In genomic region chr11:117971646-117972242, GRCm38 (mm10) we compare ENCODE assay signal across 28 mouse cellular contexts. TPM values are rescaled to one million over a fixed set of nuclear protein-coding genes. Genes with fewer than 3 reads are reported as not detected.
A peak's percentile ranks its signal among the peaks of the same experiment; 100 is the strongest.
DNase-seq lines count a peak whose midpoint lies in the region; ATAC-seq and TF ChIP-seq lines count a peak whose summit lies in the region.
"Had no signal": no experiment of that assay in that cellular context is flagged by ENCODE, and none has a peak within 500 bp of the region (broad histone marks: within the 10 kb centered on the region; RNA-seq: fewer than 3 reads in every experiment).

No protein-coding gene starts in this region.

- H3K4me3 ChIP-seq in midbrain, embryonic 10.5 days = no peak overlapping the region
- no peak overlapping the region for H3K4me3 ChIP-seq in midbrain, embryonic 13.5 days (replicated peaks)
- peak overlapping the region; percentile 45 for H3K4me3 ChIP-seq in E14TG2a.4 (replicated peaks; ENCODE audit: low read length)
- H3K4me3 ChIP-seq: heart, embryonic 10.5 days; heart, embryonic 15.5 days; midbrain, embryonic 12.5 days; neural tube, embryonic 13.5 days had no signal

- 48% methylated on average over 2 of the region's 2 CpGs for WGBS in midbrain, embryonic 10.5 days
- whole genome bisulfite sequencing in midbrain, embryonic 13.5 days = 91% methylated on average over 1 of the region's 2 CpGs

- no peak for TF ChIP-seq CTCF in E14TG2a.4 (conservative IDR thresholded peaks at IDR 0.05; ENCODE audit: low read length)

- H3K27me3 ChIP-seq in midbrain, embryonic 10.5 days (ENCODE audit: low read depth, poor library complexity, severe bottlenecking) = peaks cover 72% of the 10 kb centered on the region
- peaks cover 27% of the 10 kb centered on the region for H3K27me3 ChIP-seq in midbrain, embryonic 13.5 days
- peaks cover 2% of the 10 kb centered on the region; the same call in 1 of the 2 replicates for H3K27me3 ChIP-seq in E14TG2a.4 (ENCODE audit: insufficient read depth, low read length)
- H3K27me3 ChIP-seq in splenic B cell, adult 2 months (ENCODE audit: control insufficient read depth, insufficient read depth, low read length, poor library complexity, severe bottlenecking) = no peaks in the 10 kb centered on the region

- no peaks in the 10 kb centered on the region for H3K9me3 ChIP-seq in midbrain, embryonic 10.5 days (replicated peaks)
- no peaks in the 10 kb centered on the region for H3K9me3 ChIP-seq in midbrain, embryonic 13.5 days
- H3K9me3 ChIP-seq in E14TG2a.4 (ENCODE audit: low read length) = no peaks in the 10 kb centered on the region
- H3K9me3 ChIP-seq: heart, embryonic 10.5 days; heart, embryonic 15.5 days; midbrain, embryonic 12.5 days; neural tube, embryonic 13.5 days had no signal

- H3K36me3 ChIP-seq in midbrain, embryonic 10.5 days = peaks cover 11% of the 10 kb centered on the region
- H3K36me3 ChIP-seq in midbrain, embryonic 13.5 days = no peaks in the 10 kb centered on the region
- peaks cover 18% of the 10 kb centered on the region for H3K36me3 ChIP-seq in E14TG2a.4 (ENCODE audit: insufficient read depth, low read length)
- H3K36me3 ChIP-seq in splenic B cell, adult 2 months (ENCODE audit: control insufficient read depth, insufficient read depth, low read length, poor library complexity, severe bottlenecking) = no peaks in the 10 kb centered on the region
- H3K36me3 ChIP-seq: heart, embryonic 15.5 days; midbrain, embryonic 12.5 days; neural tube, embryonic 13.5 days had no signal

- no peak for DNase-seq in midbrain, embryonic 10.5 days (ENCODE audit: low spot score)
- DNase-seq in splenic B cell, adult 2 months (ENCODE audit: low read depth, low spot score) = peak; percentile 36
- DNase-seq in thymus, postnatal 25 days = peak; percentile 56
- DNase-seq in spleen, adult 12 weeks (ENCODE audit: low spot score) = no peak
- DNase-seq in right cerebral cortex, postnatal 36 days (ENCODE audit: low spot score in 2 of 2) = no peak
- DNase-seq: adrenal gland, adult 8-10 months; B cell, adult 2 months; cerebellum, adult 8-10 months; cerebellum, postnatal 25 days; gastrocnemius, postnatal 25 days; heart, postnatal 36 days; kidney, adult 9 months; kidney, postnatal 10 days; layer of hippocampus, postnatal 36 days; liver; lung, adult 2 months; lung, postnatal 10 days had no signal

- H3K4me1 ChIP-seq in midbrain, embryonic 10.5 days = peaks cover 96% of the 10 kb centered on the region
- H3K4me1 ChIP-seq in midbrain, embryonic 13.5 days (replicated peaks) = peaks cover 60% of the 10 kb centered on the region
- H3K4me1 ChIP-seq in E14TG2a.4 (replicated peaks; ENCODE audit: low read depth, low read length) = peaks cover 78% of the 10 kb centered on the region

- ATAC-seq in midbrain, embryonic 13.5 days = no peak
- ATAC-seq: forebrain, embryonic 14.5 days; intestine, postnatal 0 days had no signal

- H3K9ac ChIP-seq in midbrain, embryonic 13.5 days (replicated peaks) = no peak overlapping the region
- H3K9ac ChIP-seq: heart, embryonic 15.5 days; hindbrain, embryonic 14.5 days; liver, embryonic 14.5 days; midbrain, embryonic 12.5 days; neural tube, embryonic 13.5 days had no signal

- H3K4me2 ChIP-seq in midbrain, embryonic 13.5 days (replicated peaks) = no peak overlapping the region
- H3K4me2 ChIP-seq: heart, embryonic 15.5 days; hindbrain, embryonic 14.5 days; midbrain, embryonic 12.5 days; neural tube, embryonic 13.5 days had no signal

- H3K27ac ChIP-seq in midbrain, embryonic 10.5 days (replicated peaks) = peak overlapping the region; percentile 66
- no peak overlapping the region for H3K27ac ChIP-seq in midbrain, embryonic 13.5 days
- H3K27ac ChIP-seq: heart, embryonic 15.5 days; hindbrain, embryonic 14.5 days; liver, embryonic 14.5 days; macrophage; midbrain, embryonic 12.5 days; neural tube, embryonic 13.5 days had no signal

RNA-seq across cellular contexts. Expression of gene Socs3, which starts 1.9 kb away (rescaled TPM):
- polyA plus RNA-seq in midbrain, embryonic 10.5 days (2016; fragmentation: Nextera tagmentation; extraction: Ambion mirVana) = 14.1 and 14.3 TPM in 2 replicates
- polyA plus RNA-seq in midbrain, embryonic 13.5 days (2015; fragmentation: Nextera tagmentation; extraction: Ambion mirVana) = 8.3 and 9.3 TPM in 2 replicates

RNA-seq across cellular contexts. Expression of gene Pgs1, which starts 14.3 kb away (rescaled TPM):
- 45.0 and 46.3 TPM in 2 replicates for polyA plus RNA-seq in midbrain, embryonic 10.5 days (2016; fragmentation: Nextera tagmentation; extraction: Ambion mirVana)
- 46.0 and 50.8 TPM in 2 replicates for polyA plus RNA-seq in midbrain, embryonic 13.5 days (2015; fragmentation: Nextera tagmentation; extraction: Ambion mirVana)

Comparison
In these comparisons a context has a peak if more than half of its experiments do, and no peak if none do; other contexts are left out.
1. DNase-seq: peak in splenic B cell, adult 2 months (single experiment) and thymus, postnatal 25 days (single experiment); none in midbrain, embryonic 10.5 days (single experiment), spleen, adult 12 weeks (single experiment) and right cerebral cortex, postnatal 36 days (0 of 2).